Mouse (Mus musculus): Measurements from ENCODE around the gene Tenm4.

- TF ChIP-seq CTCF (IDR thresholded peaks at IDR 0.05; ENCODE audit: low read depth, low read length) = no peak
- no peak for TF ChIP-seq GATA1 (IDR thresholded peaks at IDR 0.05; ENCODE audit: borderline replicate concordance, low read length)
- no peak for TF ChIP-seq GATA2 (IDR thresholded peaks at IDR 0.05; ENCODE audit: borderline replicate concordance, low read depth, low read length)
- TF ChIP-seq TAL1 (conservative IDR thresholded peaks at IDR 0.05; ENCODE audit: low read depth, low read length) = no peak
These were observed 733.9 kb downstream of the Tenm4 start for GRCm38 (mm10) chr7:96904936-96905335.

All from G1E (cell line).